Mouse (Mus musculus): Measurements from ENCODE around the gene Npm1. TPM values are rescaled to one million over a fixed set of nuclear protein-coding genes. Genes with fewer than 3 reads are reported as not detected.

Gene Npm1
- polyA plus RNA-seq, 1 experiment from 2014 or later, result 1,263 TPM

GRCm38 (mm10) chr11:33146143-33146497 lies 16.9 kb downstream of the Npm1 start:
- peak overlapping the region; percentile 84; the same call in 1 of the 2 replicates for H3K4me2 ChIP-seq (ENCODE audit: low read length)
- ATAC-seq (replicated peaks; ENCODE audit: low FRiP score, low TSS enrichment, low read depth) (no peak), DNase-seq (ENCODE audit: low spot score) (peak; percentile 60)
- peaks cover 16% of the 10 kb centered on the region for H3K4me1 ChIP-seq (replicated peaks; ENCODE audit: control insufficient read depth, insufficient read depth, low read length)
- peaks cover 20% of the 10 kb centered on the region for H3K36me3 ChIP-seq (ENCODE audit: control insufficient read depth, insufficient read depth, low read length)
- no peaks in the 10 kb centered on the region for H3K9me3 ChIP-seq (ENCODE audit: control insufficient read depth, low read length)
- WGBS, result 4% methylated on average over 9 of the region's 9 CpGs
- no peak overlapping the region for H3K27ac ChIP-seq (ENCODE audit: low read depth)
- H3K27me3 ChIP-seq (replicated peaks; ENCODE audit: control insufficient read depth, insufficient read depth, low read length), result peaks cover 28% of the 10 kb centered on the region
- no peak overlapping the region for H3K4me3 ChIP-seq (ENCODE audit: low read depth, low read length)
- H3K9ac ChIP-seq (ENCODE audit: low read length), result no peak overlapping the region

- 31% methylated on average over 7 of the region's 7 CpGs for WGBS
- Histone ChIP-seq H3K27ac (ENCODE audit: low read depth) (no peak overlapping the region), H3K36me3 (ENCODE audit: control insufficient read depth, insufficient read depth, low read length) (peaks cover 13% of the 10 kb centered on the region), H3K27me3 (replicated peaks; ENCODE audit: control insufficient read depth, insufficient read depth, low read length) (peaks cover 28% of the 10 kb centered on the region), H3K4me1 (replicated peaks; ENCODE audit: control insufficient read depth, insufficient read depth, low read length) (peaks cover 16% of the 10 kb centered on the region), H3K9me3 (ENCODE audit: control insufficient read depth, low read length) (no peaks in the 10 kb centered on the region), H3K4me2 (ENCODE audit: low read length) (no peak overlapping the region), H3K4me3 (ENCODE audit: low read depth, low read length) (no peak overlapping the region), H3K9ac (ENCODE audit: low read length) (no peak overlapping the region)
- no peak for DNase-seq (ENCODE audit: low spot score)
- ATAC-seq (replicated peaks; ENCODE audit: low FRiP score, low TSS enrichment, low read depth), result no peak
Measured at GRCm38 (mm10) chr11:33145201-33146142, 17.5 kb downstream of the Npm1 start.

- no peak overlapping the region for H3K4me3 ChIP-seq (ENCODE audit: low read depth, low read length)
- 42% methylated on average over 9 of the region's 9 CpGs for WGBS
- H3K9me3 ChIP-seq (ENCODE audit: control insufficient read depth, low read length), result no peaks in the 10 kb centered on the region
- no peak overlapping the region for H3K9ac ChIP-seq (ENCODE audit: low read length)
- no peak for DNase-seq (ENCODE audit: low spot score)
- peaks cover 28% of the 10 kb centered on the region for H3K27me3 ChIP-seq (replicated peaks; ENCODE audit: control insufficient read depth, insufficient read depth, low read length)
- no peaks in the 10 kb centered on the region for H3K36me3 ChIP-seq (ENCODE audit: control insufficient read depth, insufficient read depth, low read length)
- peaks cover 16% of the 10 kb centered on the region for H3K4me1 ChIP-seq (replicated peaks; ENCODE audit: control insufficient read depth, insufficient read depth, low read length)
- no peak overlapping the region for H3K4me2 ChIP-seq (ENCODE audit: low read length)
- no peak overlapping the region for H3K27ac ChIP-seq (ENCODE audit: low read depth)
- no peak for ATAC-seq (replicated peaks; ENCODE audit: low FRiP score, low TSS enrichment, low read depth)
Measured at GRCm38 (mm10) chr11:33143906-33144305, 19.1 kb downstream of the Npm1 start.

GRCm38 (mm10) chr11:33142801-33143200 lies 20.2 kb downstream of the Npm1 start:
- no peak overlapping the region for H3K9ac ChIP-seq (ENCODE audit: low read length)
- no peak for ATAC-seq (replicated peaks; ENCODE audit: low FRiP score, low TSS enrichment, low read depth)
- no peaks in the 10 kb centered on the region for H3K9me3 ChIP-seq (ENCODE audit: control insufficient read depth, low read length)
- no peaks in the 10 kb centered on the region for H3K36me3 ChIP-seq (ENCODE audit: control insufficient read depth, insufficient read depth, low read length)
- H3K4me3 ChIP-seq (ENCODE audit: low read depth, low read length), result no peak overlapping the region
- peaks cover 16% of the 10 kb centered on the region for H3K4me1 ChIP-seq (replicated peaks; ENCODE audit: control insufficient read depth, insufficient read depth, low read length)
- H3K27ac ChIP-seq (ENCODE audit: low read depth), result no peak overlapping the region
- 72% methylated on average over 1 of the region's 1 CpGs for WGBS
- H3K4me2 ChIP-seq (ENCODE audit: low read length), result no peak overlapping the region
- no peak for DNase-seq (ENCODE audit: low spot score)
- H3K27me3 ChIP-seq (replicated peaks; ENCODE audit: control insufficient read depth, insufficient read depth, low read length), result peaks cover 28% of the 10 kb centered on the region

GRCm38 (mm10) chr11:33140111-33140460 lies 22.9 kb downstream of the Npm1 start:
- ATAC-seq (replicated peaks; ENCODE audit: low FRiP score, low TSS enrichment, low read depth) (no peak), DNase-seq (ENCODE audit: low spot score) (no peak)
- Histone ChIP-seq H3K4me2 (ENCODE audit: low read length) (no peak overlapping the region), H3K4me3 (ENCODE audit: low read depth, low read length) (no peak overlapping the region), H3K9me3 (ENCODE audit: control insufficient read depth, low read length) (no peaks in the 10 kb centered on the region), H3K36me3 (ENCODE audit: control insufficient read depth, insufficient read depth, low read length) (no peaks in the 10 kb centered on the region), H3K27ac (ENCODE audit: low read depth) (no peak overlapping the region), H3K4me1 (replicated peaks; ENCODE audit: control insufficient read depth, insufficient read depth, low read length) (0 out of 2 replicates have a peak, but pooled peaks cover under 1% of the 10 kb centered on the region), H3K9ac (ENCODE audit: low read length) (no peak overlapping the region), H3K27me3 (replicated peaks; ENCODE audit: control insufficient read depth, insufficient read depth, low read length) (peaks cover 13% of the 10 kb centered on the region)
- WGBS, result 91% methylated on average over 5 of the region's 5 CpGs

- WGBS, result 79% methylated on average over 9 of the region's 9 CpGs
- Histone ChIP-seq H3K27ac (ENCODE audit: low read depth) (no peak overlapping the region), H3K4me2 (ENCODE audit: low read length) (no peak overlapping the region), H3K27me3 (replicated peaks; ENCODE audit: control insufficient read depth, insufficient read depth, low read length) (peaks cover 8% of the 10 kb centered on the region), H3K9ac (ENCODE audit: low read length) (no peak overlapping the region), H3K4me3 (ENCODE audit: low read depth, low read length) (no peak overlapping the region), H3K4me1 (replicated peaks; ENCODE audit: control insufficient read depth, insufficient read depth, low read length) (no peaks in the 10 kb centered on the region), H3K36me3 (ENCODE audit: control insufficient read depth, insufficient read depth, low read length) (no peaks in the 10 kb centered on the region), H3K9me3 (ENCODE audit: control insufficient read depth, low read length) (no peaks in the 10 kb centered on the region)
- DNase-seq (ENCODE audit: low spot score) (no peak), ATAC-seq (replicated peaks; ENCODE audit: low FRiP score, low TSS enrichment, low read depth) (no peak)
Measured at GRCm38 (mm10) chr11:33139458-33140110, 23.4 kb downstream of the Npm1 start.

GRCm38 (mm10) chr11:33138686-33139085 lies 24.3 kb downstream of the Npm1 start:
- no peaks in the 10 kb centered on the region for H3K9me3 ChIP-seq (ENCODE audit: control insufficient read depth, low read length)
- no peak overlapping the region for H3K27ac ChIP-seq (ENCODE audit: low read depth)
- no peak overlapping the region for H3K4me3 ChIP-seq (ENCODE audit: low read depth, low read length)
- H3K27me3 ChIP-seq (replicated peaks; ENCODE audit: control insufficient read depth, insufficient read depth, low read length), result no peaks in the 10 kb centered on the region; the same call in 1 of the 2 replicates
- H3K4me2 ChIP-seq (ENCODE audit: low read length), result no peak overlapping the region
- ATAC-seq (replicated peaks; ENCODE audit: low FRiP score, low TSS enrichment, low read depth) (no peak), DNase-seq (ENCODE audit: low spot score) (no peak)
- no peaks in the 10 kb centered on the region for H3K4me1 ChIP-seq (replicated peaks; ENCODE audit: control insufficient read depth, insufficient read depth, low read length)
- H3K9ac ChIP-seq (ENCODE audit: low read length), result no peak overlapping the region
- H3K36me3 ChIP-seq (ENCODE audit: control insufficient read depth, insufficient read depth, low read length), result no peaks in the 10 kb centered on the region
- 86% methylated on average over 5 of the region's 5 CpGs for WGBS

GRCm38 (mm10) chr11:33134391-33134986 lies 28.5 kb downstream of the Npm1 start:
- DNase-seq (ENCODE audit: low spot score) (no peak), ATAC-seq (replicated peaks; ENCODE audit: low FRiP score, low TSS enrichment, low read depth) (no peak)

More at GRCm38 (mm10) chr11:33134391-33134986, 28.5 kb downstream of the Npm1 start:
- Histone ChIP-seq H3K27ac (ENCODE audit: low read depth) (no peak overlapping the region), H3K4me2 (ENCODE audit: low read length) (no peak overlapping the region), H3K36me3 (ENCODE audit: control insufficient read depth, insufficient read depth, low read length) (no peaks in the 10 kb centered on the region), H3K9me3 (ENCODE audit: control insufficient read depth, low read length) (no peaks in the 10 kb centered on the region), H3K27me3 (replicated peaks; ENCODE audit: control insufficient read depth, insufficient read depth, low read length) (no peaks in the 10 kb centered on the region), H3K9ac (ENCODE audit: low read length) (no peak overlapping the region), H3K4me3 (ENCODE audit: low read depth, low read length) (no peak overlapping the region), H3K4me1 (replicated peaks; ENCODE audit: control insufficient read depth, insufficient read depth, low read length) (no peaks in the 10 kb centered on the region)
- 79% methylated on average over 8 of the region's 8 CpGs for WGBS
